Comparison of ENCODE assay signal across 10 mouse cellular contexts in the genomic region with DNA sequence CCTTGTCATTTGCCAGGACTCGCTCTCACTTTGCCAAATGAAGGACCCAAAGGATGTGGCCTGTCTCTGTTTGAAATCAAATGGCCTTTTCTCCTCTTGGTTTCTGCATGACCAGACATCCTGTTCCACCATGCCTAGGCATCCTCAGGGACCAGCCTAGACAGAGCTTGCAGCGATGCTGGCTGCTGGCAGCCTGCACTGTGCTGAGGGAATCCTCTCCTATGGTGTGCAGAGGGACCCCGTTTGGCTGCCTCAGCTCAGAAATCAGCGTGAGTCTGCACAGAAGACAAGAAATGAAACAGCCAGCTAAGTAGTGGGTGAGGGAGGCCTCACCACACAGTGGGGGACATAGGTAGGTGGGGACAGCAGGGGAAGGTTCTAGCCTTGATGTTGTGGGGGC. TPM values are rescaled to one million over a fixed set of nuclear protein-coding genes. Genes with fewer than 3 reads are reported as not detected.
DNase-seq lines count a peak whose midpoint lies in the region; ATAC-seq lines count a peak whose summit lies in the region.
"Had no signal": no experiment of that assay in that cellular context is flagged by ENCODE, and none has a peak within 500 bp of the region (broad histone marks: within the 10 kb centered on the region; RNA-seq: fewer than 3 reads in every experiment).

No protein-coding gene starts in this region.

- H3K9ac ChIP-seq in heart, embryonic 12.5 days, result no peak overlapping the region
- peak overlapping the region; percentile 32; the same call in 1 of the 2 replicates for H3K9ac ChIP-seq in hindbrain, embryonic 12.5 days
- H3K9ac ChIP-seq in midbrain, embryonic 14.5 days (replicated peaks; ENCODE audit: low read length), result peak overlapping the region; percentile 42; the same call in 1 of the 2 replicates
- H3K9ac ChIP-seq: heart, embryonic 13.5 days; liver, embryonic 13.5 days had no signal

- no peak overlapping the region for H3K27ac ChIP-seq in heart, embryonic 12.5 days (ENCODE audit: poor library complexity, severe bottlenecking)
- H3K27ac ChIP-seq in embryonic facial prominence, embryonic 10.5 days (replicated peaks), result peak overlapping the region; percentile 92
- H3K27ac ChIP-seq in hindbrain, embryonic 12.5 days, result peak overlapping the region; percentile 93
- H3K27ac ChIP-seq in midbrain, embryonic 14.5 days (replicated peaks; ENCODE audit: low read depth, low read length), result peak overlapping the region; percentile 96
- H3K27ac ChIP-seq: heart, embryonic 13.5 days; liver, embryonic 13.5 days had no signal

- peaks cover 4% of the 10 kb centered on the region; the same call in 1 of the 2 replicates for H3K4me1 ChIP-seq in heart, embryonic 12.5 days (replicated peaks)
- peaks cover 60% of the 10 kb centered on the region for H3K4me1 ChIP-seq in embryonic facial prominence, embryonic 10.5 days
- peaks cover 66% of the 10 kb centered on the region for H3K4me1 ChIP-seq in hindbrain, embryonic 12.5 days
- peaks cover 58% of the 10 kb centered on the region for H3K4me1 ChIP-seq in midbrain, embryonic 14.5 days (ENCODE audit: control insufficient read depth, insufficient read depth, low read length)
- H3K4me1 ChIP-seq: liver, embryonic 13.5 days had no signal

- 48% methylated on average over 4 of the region's 4 CpGs for WGBS in heart, embryonic 12.5 days
- 42% methylated on average over 4 of the region's 4 CpGs for WGBS in embryonic facial prominence, embryonic 10.5 days
- 18% methylated on average over 4 of the region's 4 CpGs for WGBS in hindbrain, embryonic 12.5 days
- WGBS in midbrain, embryonic 14.5 days, result 17% methylated on average over 4 of the region's 4 CpGs

- H3K4me3 ChIP-seq in heart, embryonic 12.5 days, result no peak overlapping the region
- peak overlapping the region; percentile 44; the same call in 1 of the 2 replicates for H3K4me3 ChIP-seq in embryonic facial prominence, embryonic 10.5 days
- no peak overlapping the region for H3K4me3 ChIP-seq in hindbrain, embryonic 12.5 days
- no peak overlapping the region for H3K4me3 ChIP-seq in midbrain, embryonic 14.5 days (replicated peaks; ENCODE audit: low read depth, low read length)
- H3K4me3 ChIP-seq: heart, embryonic 13.5 days; liver, embryonic 13.5 days had no signal

- H3K4me2 ChIP-seq in heart, embryonic 12.5 days, result no peak overlapping the region
- peak overlapping the region; percentile 35 for H3K4me2 ChIP-seq in hindbrain, embryonic 12.5 days (replicated peaks)
- H3K4me2 ChIP-seq in midbrain, embryonic 14.5 days (ENCODE audit: low read length), result peak overlapping the region; percentile 36
- H3K4me2 ChIP-seq: liver, embryonic 13.5 days had no signal

- no peaks in the 10 kb centered on the region for H3K36me3 ChIP-seq in heart, embryonic 12.5 days
- no peaks in the 10 kb centered on the region for H3K36me3 ChIP-seq in embryonic facial prominence, embryonic 10.5 days (replicated peaks)
- H3K36me3 ChIP-seq in hindbrain, embryonic 12.5 days, result no peaks in the 10 kb centered on the region
- no peaks in the 10 kb centered on the region for H3K36me3 ChIP-seq in midbrain, embryonic 14.5 days (ENCODE audit: control insufficient read depth, insufficient read depth, low read length)
- H3K36me3 ChIP-seq: heart, embryonic 13.5 days; liver, embryonic 13.5 days had no signal

- intact Hi-C loops in heart, postnatal 14 days (cut with DNase I), result loop anchor here (2.0 kb wide), 1 partner anchor 14 kb away; no protein-coding TSS in a partner anchor

- DNase-seq in heart, postnatal 14 days, result no peak
- no peak for DNase-seq in embryonic facial prominence, embryonic 10.5 days (ENCODE audit: low spot score)
- peak; percentile 78 for DNase-seq in midbrain, embryonic 14.5 days
- DNase-seq in c-Kit-positive CD71-positive TER-119-positive erythroid progenitor cells, embryonic 14.5 days (ENCODE audit: low spot score), result no peak
- DNase-seq in lung, postnatal 36 days, result no peak
- DNase-seq in thymus, postnatal 25 days, result no peak
- DNase-seq: liver, embryonic 13.5 days had no signal

- H3K27me3 ChIP-seq in heart, embryonic 12.5 days (replicated peaks), result peaks cover 33% of the 10 kb centered on the region
- H3K27me3 ChIP-seq in embryonic facial prominence, embryonic 10.5 days (replicated peaks; ENCODE audit: low read depth, poor library complexity, severe bottlenecking), result peaks cover 13% of the 10 kb centered on the region; the same call in 1 of the 2 replicates
- 0 out of 2 replicates have a peak, but pooled peaks cover 7% of the 10 kb centered on the region for H3K27me3 ChIP-seq in hindbrain, embryonic 12.5 days
- H3K27me3 ChIP-seq in midbrain, embryonic 14.5 days (ENCODE audit: control insufficient read depth, insufficient read depth, low read length), result no peaks in the 10 kb centered on the region

- 0 out of 2 replicates have a peak, but pooled peaks have one; percentile 39 for ATAC-seq in heart, embryonic 12.5 days (ENCODE audit: insufficient number of reproducible peaks, low FRiP score)
- peak; percentile 79 for ATAC-seq in hindbrain, embryonic 12.5 days (ENCODE audit: low FRiP score)
- no peak for ATAC-seq in midbrain, embryonic 14.5 days (ENCODE audit: low FRiP score, low TSS enrichment)

- H3K9me3 ChIP-seq in heart, embryonic 12.5 days (replicated peaks), result peaks cover 5% of the 10 kb centered on the region; the same call in 1 of the 2 replicates
- H3K9me3 ChIP-seq in embryonic facial prominence, embryonic 10.5 days, result peaks cover 4% of the 10 kb centered on the region; the same call in 1 of the 2 replicates
- no peaks in the 10 kb centered on the region for H3K9me3 ChIP-seq in hindbrain, embryonic 12.5 days (replicated peaks)
- H3K9me3 ChIP-seq in midbrain, embryonic 14.5 days (ENCODE audit: control insufficient read depth, low read length), result no peaks in the 10 kb centered on the region

RNA-seq across cellular contexts. Expression of a gene that starts 12.6 kb away (rescaled TPM):
- not detected in 2 replicates for polyA plus RNA-seq in heart, embryonic 12.5 days (2016; fragmentation: Nextera tagmentation; extraction: Ambion mirVana)
- not detected for total RNA-seq in heart, postnatal 14 days (2021)
- 0.06 TPM in 2 replicates for polyA plus RNA-seq in embryonic facial prominence, embryonic 10.5 days (2016; fragmentation: Nextera tagmentation; extraction: Ambion mirVana)
- not detected in 2 replicates for polyA plus RNA-seq in hindbrain, embryonic 12.5 days (2016; fragmentation: Nextera tagmentation; extraction: Ambion mirVana)
- 0.12 TPM in 1 of 2 replicates, not detected in the other for polyA plus RNA-seq in midbrain, embryonic 14.5 days (2014; fragmentation: Nextera tagmentation; extraction: Ambion mirVana)
- polyA plus RNA-seq: heart, embryonic 13.5 days; liver, embryonic 13.5 days had no signal
